Mouse (Mus musculus) embryo, embryonic 10 days (tissue): ENCODE measurements around the gene Celf2.

Experiments
- DNase-seq: peaks from one replicate; pipeline ENCODE4 v3.0.0-alpha.2; 2015; ENCODE audit warnings: low spot score

Celf2 gene

DNA sequence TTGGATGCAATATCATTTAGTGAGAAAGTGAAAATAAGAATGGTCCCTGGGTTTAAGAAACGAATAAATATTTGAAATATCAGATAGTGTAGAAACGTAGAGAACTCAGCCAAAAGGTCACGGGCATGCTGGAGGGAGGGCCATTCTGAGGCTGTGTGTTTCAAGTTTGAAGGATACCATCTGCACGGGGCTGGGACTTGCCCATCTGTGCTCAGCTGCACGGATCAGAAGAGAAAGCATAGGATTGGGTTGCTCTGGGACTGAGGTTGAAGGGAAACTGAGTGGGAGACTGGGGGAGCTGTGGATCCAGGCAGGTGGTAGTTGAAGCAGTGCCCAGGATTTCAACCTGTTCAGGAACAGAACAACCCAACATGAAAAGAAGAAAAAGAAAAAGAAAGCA, 483.8 kb downstream of the Celf2 start:
- no peak for DNase-seq

- DNase-seq: no peak
These were observed 487.2 kb downstream of the Celf2 start for GRCm38 (mm10) chr2:7022184-7022583.

- no peak for DNase-seq
These were observed 491.8 kb downstream of the Celf2 start for GRCm38 (mm10) chr2:7017384-7018113.

- DNase-seq: no peak
These were observed 496.2 kb downstream of the Celf2 start for GRCm38 (mm10) chr2:7013126-7013525.

DNA sequence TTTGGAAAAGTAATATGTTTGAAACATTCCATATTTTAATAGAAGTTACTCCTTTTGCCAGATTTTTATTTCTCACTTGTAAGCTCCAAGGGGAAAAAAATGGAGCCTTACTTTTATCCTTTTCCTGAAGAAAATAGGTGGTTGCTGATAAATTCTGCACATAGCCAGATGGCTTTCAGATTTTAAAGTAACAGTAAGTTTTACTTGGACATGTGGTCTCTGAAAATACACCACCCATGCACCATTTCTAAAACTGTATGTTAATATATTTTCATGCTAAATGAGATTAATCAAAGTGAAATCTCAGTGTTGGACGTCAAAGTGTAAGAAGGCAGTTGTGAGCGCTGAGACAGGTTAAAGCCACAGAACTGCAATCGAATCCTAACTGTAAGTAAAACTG, 502.5 kb downstream of the Celf2 start:
- no peak for DNase-seq

DNA sequence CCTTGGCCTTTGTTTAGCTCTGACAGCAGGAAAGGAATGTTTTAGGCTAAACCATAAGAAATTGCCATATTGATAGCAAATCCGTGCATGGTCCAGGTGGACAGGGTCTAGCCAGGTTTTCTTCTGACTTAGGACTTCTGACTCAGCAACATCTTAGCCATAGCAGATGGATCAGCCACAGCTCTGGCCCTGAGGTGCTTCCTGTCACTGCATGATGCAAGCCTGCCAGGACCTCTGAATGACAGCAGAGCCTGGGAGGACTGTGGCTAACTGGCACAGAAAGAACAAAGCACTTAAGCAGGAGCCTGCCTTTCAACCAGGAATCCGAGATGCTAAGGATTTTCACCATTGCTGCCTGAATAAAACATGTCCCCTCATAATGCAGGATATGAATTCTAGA, 507.4 kb downstream of the Celf2 start:
- DNase-seq: peak; percentile 44

DNA sequence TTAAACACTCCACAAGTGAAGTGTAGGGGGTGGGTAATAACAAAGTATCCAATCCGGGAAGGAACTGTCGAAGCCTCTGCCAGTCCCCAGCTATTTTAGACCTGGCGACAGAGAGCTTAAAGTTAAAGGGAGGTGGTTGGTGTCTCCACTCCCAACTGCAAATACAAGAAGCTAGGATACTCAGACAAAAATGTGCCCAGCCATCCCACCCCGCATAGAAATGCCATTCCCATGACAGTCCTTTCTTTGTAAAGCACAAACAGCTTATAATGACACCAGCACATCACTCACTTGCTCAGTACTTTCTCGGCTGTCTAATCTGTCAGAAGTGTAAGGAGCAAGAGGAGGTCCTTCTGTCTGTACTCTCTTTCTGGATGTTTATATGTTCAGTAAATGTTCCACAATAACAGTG, 518.3 kb downstream of the Celf2 start:
- DNase-seq: no peak

GRCm38 (mm10) chr2:6985706-6986105, 523.7 kb downstream of the Celf2 start:
- DNase-seq: peak; percentile 70

GRCm38 (mm10) chr2:6983902-6984301, 525.5 kb downstream of the Celf2 start:
- DNase-seq: no peak

DNA sequence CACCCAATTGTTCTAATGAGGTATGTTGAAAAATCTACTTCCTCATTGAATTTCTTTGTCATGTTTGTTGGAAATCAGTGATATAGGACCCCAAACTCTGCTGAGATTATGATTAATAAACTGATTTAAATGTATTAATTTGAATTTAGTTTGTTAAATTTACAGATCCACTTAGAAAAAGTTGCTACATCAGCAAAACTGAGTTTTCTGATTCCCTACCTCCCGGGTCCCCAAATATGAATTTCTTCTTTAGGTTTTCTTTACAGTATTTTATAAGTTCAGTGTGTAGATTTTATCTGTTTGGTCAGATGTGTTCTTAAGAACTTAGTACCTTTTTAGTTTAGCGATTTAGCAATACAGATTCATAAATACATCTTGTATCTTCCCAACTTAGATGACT, 533.1 kb downstream of the Celf2 start:
- DNase-seq: no peak

- no peak for DNase-seq
These were observed 540.1 kb downstream of the Celf2 start for GRCm38 (mm10) chr2:6969228-6969627.

GRCm38 (mm10) chr2:6965243-6965642, 544.1 kb downstream of the Celf2 start:
- DNase-seq: no peak

GRCm38 (mm10) chr2:6950702-6951101, 558.7 kb downstream of the Celf2 start:
- no peak for DNase-seq

GRCm38 (mm10) chr2:6945638-6946415, 563.5 kb downstream of the Celf2 start:
- DNase-seq: no peak

DNA sequence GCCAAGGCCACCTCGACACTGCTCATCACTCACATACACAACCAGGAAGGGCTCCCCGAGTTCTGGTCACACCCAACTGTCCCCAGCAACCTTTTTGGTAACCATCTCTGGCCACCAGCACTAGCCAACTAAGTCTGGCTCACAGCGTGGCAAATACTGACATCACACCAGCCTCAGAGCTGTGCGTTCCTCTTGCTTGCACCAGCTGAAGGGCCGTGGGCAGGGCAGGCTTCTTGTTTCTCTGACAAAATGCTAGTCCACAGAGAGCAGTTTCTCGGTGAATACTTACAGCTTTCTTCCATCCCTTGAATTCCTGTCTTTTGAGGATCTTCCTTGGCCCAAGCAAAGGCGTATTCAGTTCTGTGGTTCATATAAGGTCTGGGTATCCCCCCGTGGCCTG, 565.7 kb downstream of the Celf2 start:
- DNase-seq: no peak

GRCm38 (mm10) chr2:6942635-6943390, 566.5 kb downstream of the Celf2 start:
- DNase-seq: no peak

- DNase-seq: no peak
These were observed 570.2 kb downstream of the Celf2 start for GRCm38 (mm10) chr2:6939143-6939542.

- DNase-seq: no peak
These were observed 576.2 kb downstream of the Celf2 start for GRCm38 (mm10) chr2:6933130-6933529.

DNA sequence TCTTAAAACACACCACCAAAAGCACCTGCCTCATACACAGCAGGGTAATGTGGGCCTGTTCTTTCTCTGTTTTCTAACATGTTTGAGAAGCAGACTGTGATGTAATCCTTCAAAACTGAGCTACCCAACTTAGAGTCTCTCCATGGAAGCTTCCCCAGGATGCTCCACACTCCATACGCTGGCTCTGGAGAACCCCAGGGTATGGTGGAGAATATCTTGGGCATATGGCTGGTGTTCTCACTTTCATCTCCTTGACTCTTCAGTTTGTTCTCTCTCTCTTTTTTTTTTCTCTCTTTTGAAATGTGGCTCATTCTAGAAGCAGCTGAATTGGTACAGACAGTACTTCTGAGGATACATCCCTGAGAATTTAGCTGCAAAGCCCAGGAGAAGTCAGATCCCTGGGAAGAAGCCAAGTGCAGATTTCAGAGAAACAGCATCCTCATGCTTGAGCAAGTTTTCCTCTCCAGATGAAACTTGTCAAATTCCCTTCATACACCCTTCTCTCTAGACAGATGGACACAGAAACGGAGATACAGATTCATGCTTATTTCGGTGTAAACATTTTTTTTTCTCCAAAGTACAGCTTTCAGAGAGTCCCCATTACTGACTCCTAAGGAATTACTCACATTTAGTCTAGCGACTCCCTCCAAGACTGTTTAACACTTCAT, 581.5 kb downstream of the Celf2 start:
- no peak for DNase-seq

- no peak for DNase-seq
These were observed 583.9 kb downstream of the Celf2 start for GRCm38 (mm10) chr2:6925505-6925904.

- DNase-seq: peak; percentile 64
These were observed 585.5 kb downstream of the Celf2 start for GRCm38 (mm10) chr2:6923738-6924474.

DNA sequence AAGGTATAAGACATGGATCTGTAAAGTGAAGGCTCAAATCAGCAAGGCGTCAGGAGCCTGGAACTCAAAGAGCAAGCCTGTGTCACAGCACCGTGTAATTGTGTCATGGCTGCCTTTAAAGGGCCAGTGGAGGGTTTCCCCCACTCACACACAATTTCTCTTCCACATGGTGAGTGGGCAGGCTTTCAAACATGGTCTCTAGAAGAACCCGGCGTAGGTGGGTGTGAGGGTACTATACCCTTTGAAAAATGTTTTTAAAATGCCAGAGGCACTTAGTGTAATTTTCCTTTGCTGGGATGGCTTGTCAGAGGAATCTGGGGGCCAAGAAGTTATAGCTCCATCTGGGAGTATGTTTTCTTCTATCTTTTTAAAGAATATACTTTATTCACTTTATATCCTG, 594.0 kb downstream of the Celf2 start:
- DNase-seq: no peak
